Mouse (Mus musculus): ENCODE results near the gene Adamts6.
A peak's percentile ranks its signal among the peaks of the same experiment; 100 is the strongest.

Gene Adamts6

GRCm38 (mm10) chr13:104460287-104460686 is 172.7 kb downstream of the Adamts6 start:
- DNase-seq (ENCODE audit: low read depth): peak; percentile 22

GRCm38 (mm10) chr13:104468061-104468460 is 180.4 kb downstream of the Adamts6 start:
- DNase-seq (ENCODE audit: low read depth): no peak

- no peak for DNase-seq (ENCODE audit: low read depth)
Measured at GRCm38 (mm10) chr13:104476285-104476956, 188.8 kb downstream of the Adamts6 start.

- no peak for DNase-seq (ENCODE audit: low read depth)
Measured at GRCm38 (mm10) chr13:104482426-104483089, 194.9 kb downstream of the Adamts6 start.

- no peak for DNase-seq (ENCODE audit: low read depth)
Measured at GRCm38 (mm10) chr13:104483111-104483722, 195.6 kb downstream of the Adamts6 start.

- DNase-seq (ENCODE audit: low read depth): no peak
Measured at GRCm38 (mm10) chr13:104491046-104491811, 203.6 kb downstream of the Adamts6 start.

- peak; percentile 7 for DNase-seq (ENCODE audit: low read depth)
Measured at GRCm38 (mm10) chr13:104493466-104493993, 205.9 kb downstream of the Adamts6 start.

- no peak for DNase-seq (ENCODE audit: low read depth)
Measured at GRCm38 (mm10) chr13:104494200-104494873, 206.7 kb downstream of the Adamts6 start.

- DNase-seq (ENCODE audit: low read depth): no peak
Measured at GRCm38 (mm10) chr13:104497592-104497991, 210.0 kb downstream of the Adamts6 start.

- no peak for DNase-seq (ENCODE audit: low read depth)
Measured at GRCm38 (mm10) chr13:104498669-104499068, 211.0 kb downstream of the Adamts6 start.

- DNase-seq (ENCODE audit: low read depth): no peak
Measured at GRCm38 (mm10) chr13:104499116-104500040, 211.7 kb downstream of the Adamts6 start.

GRCm38 (mm10) chr13:104502406-104502805 is 214.8 kb downstream of the Adamts6 start:
- no peak for DNase-seq (ENCODE audit: low read depth)

GRCm38 (mm10) chr13:104504043-104504442 is 216.4 kb downstream of the Adamts6 start:
- DNase-seq (ENCODE audit: low read depth): peak; percentile 12

GRCm38 (mm10) chr13:104506165-104506875 is 218.7 kb downstream of the Adamts6 start:
- no peak for DNase-seq (ENCODE audit: low read depth)

- no peak for DNase-seq (ENCODE audit: low read depth)
Measured at GRCm38 (mm10) chr13:104507671-104508070, 220.0 kb downstream of the Adamts6 start.

GRCm38 (mm10) chr13:104509561-104510493 is 222.2 kb downstream of the Adamts6 start:
- no peak for DNase-seq (ENCODE audit: low read depth)

- DNase-seq (ENCODE audit: low read depth): no peak
Measured at GRCm38 (mm10) chr13:104510766-104511165, 223.1 kb downstream of the Adamts6 start.

- DNase-seq (ENCODE audit: low read depth): no peak
Measured at GRCm38 (mm10) chr13:104515054-104515453, 227.4 kb downstream of the Adamts6 start.

- no peak for DNase-seq (ENCODE audit: low read depth)
Measured at GRCm38 (mm10) chr13:104516146-104516545, 228.5 kb downstream of the Adamts6 start.

All from 416B (cell line).